Mouse (Mus musculus) ES-Bruce4 (cell line): ENCODE measurements around the gene Snx29. TPM values are rescaled to one million over a fixed set of nuclear protein-coding genes. Genes with fewer than 3 reads are reported as not detected.
"Not testable (repeated sequence)": the region's sequence is repeated elsewhere in the genome, so short reads cannot be mapped to it uniquely, and the experiment has no call there.

Source experiments
- H3K27ac ChIP-seq: 2 replicates; pipeline ENCODE4 v1.5.1; 2012; ENCODE audit warnings: low read length, inconsistent platforms; ENCODE audit not compliant: insufficient read depth
- H3K27me3 ChIP-seq: 2 replicates; pipeline ENCODE4 v1.6.1; 2012; ENCODE audit warnings: mild to moderate bottlenecking, low read length, inconsistent platforms; ENCODE audit not compliant: control insufficient read depth, poor library complexity, insufficient read depth, severe bottlenecking
- H3K36me3 ChIP-seq: 2 replicates; pipeline ENCODE4 v1.6.1; 2012; ENCODE audit warnings: inconsistent platforms, mild to moderate bottlenecking, low read length, moderate library complexity; ENCODE audit not compliant: control insufficient read depth, poor library complexity, insufficient read depth, severe bottlenecking
- H3K4me1 ChIP-seq: one replicate; pipeline ENCODE4 v1.8.1; 2011; ENCODE audit warnings: low read length; ENCODE audit not compliant: control insufficient read depth, insufficient read depth
- H3K4me3 ChIP-seq: 2 replicates; pipeline ENCODE4 v1.5.1; 2011; ENCODE audit warnings: low read depth, mild to moderate bottlenecking, low read length
- H3K9ac ChIP-seq: 2 replicates; pipeline ENCODE4 v1.6.1; 2012; ENCODE audit warnings: low read depth, mild to moderate bottlenecking, inconsistent platforms; ENCODE audit not compliant: poor library complexity, severe bottlenecking
- H3K9me3 ChIP-seq: replicated peaks from 2 replicates; pipeline ENCODE4 v1.6.1; 2012; ENCODE audit warnings: mild to moderate bottlenecking, low read length, inconsistent platforms; ENCODE audit not compliant: control insufficient read depth, poor library complexity, insufficient read depth, severe bottlenecking
- CTCF ChIP-seq: IDR thresholded peaks from one replicate; pipeline ENCODE4 v1.8.1; 2011; ENCODE audit warnings: low read depth, low read length
- EP300 ChIP-seq: IDR thresholded peaks from 2 replicates; pipeline ENCODE4 v1.6.1; 2011; ENCODE audit warnings: low read depth, low read length; ENCODE audit not compliant: insufficient read depth
- POLR2A ChIP-seq: IDR thresholded peaks from one replicate; pipeline ENCODE4 v1.8.1; 2011; ENCODE audit warnings: low read length; ENCODE audit not compliant: insufficient read depth
- polyA plus RNA-seq: library from polyadenylated mRNA; stranded (reverse); fragments of >200 nt; gene quantifications from 2 replicates; pipeline ENCODE4 v1.2.4, GENCODE M21; 2011; ENCODE audit warnings: low read depth; ENCODE audit not compliant: missing spikeins, insufficient read depth, insufficient read length

Snx29 gene
- 9.2 and 10.5 TPM in 2 replicates for polyA plus RNA-seq

- no peaks in the 10 kb centered on the region for H3K27me3 ChIP-seq
- peak within 1 kb of the TSS; percentile 46 for H3K9ac ChIP-seq
- H3K27ac ChIP-seq: peak within 1 kb of the TSS; percentile 9; the same call in 1 of the 2 replicates
- no peaks in the 10 kb centered on the region for H3K36me3 ChIP-seq
- no peaks in the 10 kb centered on the region for H3K4me1 ChIP-seq
- no peaks in the 10 kb centered on the region for H3K9me3 ChIP-seq
- TF ChIP-seq EP300 (no peak), CTCF (no peak)
- H3K4me3 ChIP-seq: peak within 1 kb of the TSS; percentile 95
These were observed at the start of gene Snx29 for GRCm38 (mm10) chr16:11322409-11323323. Gene Snx29 (plus strand): TSS chr16:11322908.

- TF ChIP-seq EP300 (0 out of 2 replicates have a peak, but pooled peaks have one; percentile 35), POLR2A (no peak)
- Histone ChIP-seq H3K27ac (0 out of 2 replicates have a peak overlapping the region, but pooled peaks have one; percentile 57), H3K4me1 (peaks cover 7% of the 10 kb centered on the region), H3K4me3 (no peak overlapping the region), H3K9ac (no peak overlapping the region), H3K9me3 (no peaks in the 10 kb centered on the region), H3K36me3 (no peaks in the 10 kb centered on the region), H3K27me3 (no peaks in the 10 kb centered on the region)
These were observed 45.8 kb upstream of the Snx29 start for GRCm38 (mm10) chr16:11276888-11277287.

GRCm38 (mm10) chr16:11278778-11279177 lies 43.9 kb upstream of the Snx29 start:
- TF ChIP-seq POLR2A (no peak), EP300 (no peak), CTCF (no peak)
- Histone ChIP-seq H3K4me1 (peaks cover 4% of the 10 kb centered on the region), H3K36me3 (no peaks in the 10 kb centered on the region), H3K9ac (no peak overlapping the region), H3K27ac (no peak overlapping the region), H3K9me3 (no peaks in the 10 kb centered on the region), H3K27me3 (no peaks in the 10 kb centered on the region), H3K4me3 (no peak overlapping the region)

- no peaks in the 10 kb centered on the region for H3K9me3 ChIP-seq
- H3K4me3 ChIP-seq: no peak overlapping the region
- H3K4me1 ChIP-seq: no peaks in the 10 kb centered on the region
- TF ChIP-seq EP300 (no peak), CTCF (no peak), POLR2A (no peak)
- no peak overlapping the region for H3K9ac ChIP-seq
- H3K27ac ChIP-seq: no peak overlapping the region
- no peaks in the 10 kb centered on the region for H3K27me3 ChIP-seq
- H3K36me3 ChIP-seq: no peaks in the 10 kb centered on the region
These were observed 40.0 kb upstream of the Snx29 start for GRCm38 (mm10) chr16:11282655-11283232.

- no peaks in the 10 kb centered on the region for H3K27me3 ChIP-seq
- TF ChIP-seq POLR2A (no peak), EP300 (no peak), CTCF (no peak)
- no peaks in the 10 kb centered on the region for H3K4me1 ChIP-seq
- H3K9ac ChIP-seq: no peak overlapping the region
- H3K27ac ChIP-seq: no peak overlapping the region
- H3K9me3 ChIP-seq: peaks cover 6% of the 10 kb centered on the region
- H3K4me3 ChIP-seq: no peak overlapping the region
- H3K36me3 ChIP-seq: no peaks in the 10 kb centered on the region
These were observed 37.8 kb upstream of the Snx29 start for GRCm38 (mm10) chr16:11284881-11285280.

GRCm38 (mm10) chr16:11285949-11286348 lies 36.8 kb upstream of the Snx29 start:
- Histone ChIP-seq H3K27ac (no peak overlapping the region), H3K9me3 (peaks cover 15% of the 10 kb centered on the region), H3K9ac (no peak overlapping the region), H3K36me3 (no peaks in the 10 kb centered on the region), H3K27me3 (no peaks in the 10 kb centered on the region), H3K4me1 (no peaks in the 10 kb centered on the region), H3K4me3 (no peak overlapping the region)
- no peak for TF ChIP-seq CTCF
- no peak for TF ChIP-seq EP300
- TF ChIP-seq POLR2A: no peak

GRCm38 (mm10) chr16:11288873-11289272 lies 33.8 kb upstream of the Snx29 start:
- H3K36me3 ChIP-seq, H3K27ac ChIP-seq, H3K27me3 ChIP-seq, H3K4me1 ChIP-seq, H3K4me3 ChIP-seq, H3K9ac ChIP-seq: not testable (repeated sequence)
- H3K9me3 ChIP-seq: peaks cover 21% of the 10 kb centered on the region
